13 mouse cellular contexts compared by ENCODE assay signal in the genomic region with DNA sequence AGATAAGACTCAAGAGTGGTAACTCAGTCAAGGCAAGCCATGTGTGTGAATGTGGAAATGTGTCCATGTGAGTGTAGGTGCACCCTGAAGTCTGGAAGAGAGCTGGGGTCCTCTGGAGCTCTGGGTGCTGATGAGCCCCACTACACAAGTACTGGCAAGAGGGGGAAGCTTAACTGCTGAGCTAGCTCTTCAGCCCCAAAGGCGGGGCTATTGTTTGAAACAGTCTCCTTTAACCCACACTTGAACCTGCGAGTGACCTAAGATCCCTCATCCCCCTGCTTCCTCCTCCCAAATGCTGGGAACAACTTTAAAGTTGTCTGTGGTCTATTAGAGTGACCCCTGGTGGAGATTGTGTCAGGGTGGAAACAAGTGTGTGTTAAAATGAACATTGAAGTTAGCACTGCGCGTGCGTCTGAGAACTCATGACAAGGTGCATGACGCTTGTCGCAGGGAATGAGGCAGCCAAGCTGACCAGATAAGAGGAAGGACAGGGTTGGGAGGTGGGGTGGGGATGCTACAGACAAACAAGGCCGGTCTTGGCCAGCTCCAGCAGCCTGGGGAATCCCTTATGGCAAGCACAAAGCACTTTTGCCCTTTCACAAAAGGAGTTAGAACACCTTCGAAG. TPM values are rescaled to one million over a fixed set of nuclear protein-coding genes. Genes with fewer than 3 reads are reported as not detected.
DNase-seq lines count a peak whose midpoint lies in the region; ATAC-seq and TF ChIP-seq lines count a peak whose summit lies in the region.
"Had no signal": no experiment of that assay in that cellular context is flagged by ENCODE, and none has a peak within 500 bp of the region (broad histone marks: within the 10 kb centered on the region; RNA-seq: fewer than 3 reads in every experiment).

No protein-coding gene starts in this region.

- H3K27me3 ChIP-seq in hindbrain, postnatal 0 days (ENCODE audit: insufficient read depth, low read length), result no peaks in the 10 kb centered on the region
- no peaks in the 10 kb centered on the region for H3K27me3 ChIP-seq in hindbrain, embryonic 13.5 days
- no peaks in the 10 kb centered on the region for H3K27me3 ChIP-seq in E14TG2a.4 (ENCODE audit: insufficient read depth, low read length)
- H3K27me3 ChIP-seq: neural tube, embryonic 12.5 days had no signal

- no peak for ATAC-seq in hindbrain, postnatal 0 days
- ATAC-seq in hindbrain, embryonic 13.5 days (ENCODE audit: low FRiP score), result no peak
- ATAC-seq: inflammation-experienced regulatory T-cells, adult 6 months had no signal

- no peaks in the 10 kb centered on the region for H3K9me3 ChIP-seq in hindbrain, postnatal 0 days (ENCODE audit: low read length)
- H3K9me3 ChIP-seq in hindbrain, embryonic 13.5 days, result no peaks in the 10 kb centered on the region
- no peaks in the 10 kb centered on the region for H3K9me3 ChIP-seq in E14TG2a.4 (ENCODE audit: low read length)
- H3K9me3 ChIP-seq: neural tube, embryonic 12.5 days had no signal

- H3K4me1 ChIP-seq in hindbrain, postnatal 0 days (ENCODE audit: insufficient read depth, low read length), result 0 out of 2 replicates have a peak, but pooled peaks cover 7% of the 10 kb centered on the region
- H3K4me1 ChIP-seq in hindbrain, embryonic 13.5 days (replicated peaks), result no peaks in the 10 kb centered on the region; the same call in 1 of the 2 replicates
- H3K4me1 ChIP-seq in E14TG2a.4 (replicated peaks; ENCODE audit: low read depth, low read length), result peaks cover 96% of the 10 kb centered on the region

- 69% methylated on average over 9 of the region's 9 CpGs for WGBS in hindbrain, postnatal 0 days
- 76% methylated on average over 9 of the region's 9 CpGs for WGBS in hindbrain, embryonic 13.5 days

- TF ChIP-seq CTCF in hindbrain, postnatal 0 days (IDR thresholded peaks at IDR 0.05; ENCODE audit: low read depth), result peak; percentile 56
- peak; percentile 66 for TF ChIP-seq CTCF in E14TG2a.4 (conservative IDR thresholded peaks at IDR 0.05; ENCODE audit: low read length)

- no peak overlapping the region for H3K4me2 ChIP-seq in hindbrain, postnatal 0 days (ENCODE audit: low read depth, low read length)
- no peak overlapping the region for H3K4me2 ChIP-seq in hindbrain, embryonic 13.5 days
- H3K4me2 ChIP-seq: neural tube, embryonic 12.5 days had no signal

- H3K4me3 ChIP-seq in hindbrain, postnatal 0 days (ENCODE audit: low read length), result no peak overlapping the region
- H3K4me3 ChIP-seq in hindbrain, embryonic 13.5 days, result no peak overlapping the region
- H3K4me3 ChIP-seq in E14TG2a.4 (replicated peaks; ENCODE audit: low read length), result peak overlapping the region; percentile 43
- H3K4me3 ChIP-seq: neural tube, embryonic 12.5 days had no signal

- DNase-seq in hindbrain, postnatal 0 days (ENCODE audit: low spot score), result no peak
- DNase-seq in 416B (ENCODE audit: low read depth), result peak; percentile 27
- peak; percentile 64 for DNase-seq in embryo, embryonic 10.5 days (ENCODE audit: low spot score)
- DNase-seq in thymus, postnatal 10 days (ENCODE audit: low spot score in 2 of 2), result no peak
- DNase-seq in urinary bladder, postnatal 36 days (ENCODE audit: low spot score in 2 of 2), result no peak
- DNase-seq: cerebellum, postnatal 36 days; gastrocnemius, postnatal 25 days; thymus, postnatal 4 days had no signal

- no peak overlapping the region for H3K27ac ChIP-seq in hindbrain, postnatal 0 days
- H3K27ac ChIP-seq in hindbrain, embryonic 13.5 days, result no peak overlapping the region
- H3K27ac ChIP-seq: neural tube, embryonic 12.5 days had no signal

- no peak overlapping the region for H3K9ac ChIP-seq in hindbrain, postnatal 0 days (replicated peaks; ENCODE audit: low read length)
- H3K9ac ChIP-seq in hindbrain, embryonic 13.5 days, result no peak overlapping the region
- H3K9ac ChIP-seq: neural tube, embryonic 12.5 days had no signal

- H3K36me3 ChIP-seq in hindbrain, postnatal 0 days (ENCODE audit: insufficient read depth, low read length), result no peaks in the 10 kb centered on the region
- H3K36me3 ChIP-seq in hindbrain, embryonic 13.5 days, result no peaks in the 10 kb centered on the region
- peaks cover 54% of the 10 kb centered on the region for H3K36me3 ChIP-seq in E14TG2a.4 (ENCODE audit: insufficient read depth, low read length)
- H3K36me3 ChIP-seq: neural tube, embryonic 12.5 days had no signal

RNA-seq across cellular contexts. Expression of a gene that starts 21.6 kb away (rescaled TPM):
- 0.97 and 4.6 TPM in 2 replicates for total RNA-seq in hindbrain, postnatal 0 days (2014; rRNA removed)
- polyA plus RNA-seq in hindbrain, postnatal 0 days (2015; fragmentation: Nextera tagmentation; extraction: Ambion mirVana), result 5.3 and 6.2 TPM in 2 replicates
- 4.6 and 4.8 TPM in 2 replicates for polyA plus RNA-seq in hindbrain, embryonic 13.5 days (2015; fragmentation: Nextera tagmentation; extraction: Ambion mirVana)

RNA-seq across cellular contexts. Expression of a gene that starts 45.9 kb away (rescaled TPM):
- total RNA-seq in hindbrain, postnatal 0 days (2014; rRNA removed), result 32.6 and 33.5 TPM in 2 replicates
- polyA plus RNA-seq in hindbrain, postnatal 0 days (2015; fragmentation: Nextera tagmentation; extraction: Ambion mirVana), result 14.6 and 14.7 TPM in 2 replicates
- 14.8 and 15.6 TPM in 2 replicates for polyA plus RNA-seq in hindbrain, embryonic 13.5 days (2015; fragmentation: Nextera tagmentation; extraction: Ambion mirVana)

RNA-seq across cellular contexts. Expression of a gene that starts 50.7 kb away (rescaled TPM):
- 21.7 and 29.0 TPM in 2 replicates for total RNA-seq in hindbrain, postnatal 0 days (2014; rRNA removed)
- 22.8 and 24.7 TPM in 2 replicates for polyA plus RNA-seq in hindbrain, postnatal 0 days (2015; fragmentation: Nextera tagmentation; extraction: Ambion mirVana)
- 26.7 and 27.3 TPM in 2 replicates for polyA plus RNA-seq in hindbrain, embryonic 13.5 days (2015; fragmentation: Nextera tagmentation; extraction: Ambion mirVana)

RNA-seq across cellular contexts. Expression of a gene that starts 52.8 kb away (rescaled TPM):
- not detected in 2 replicates for total RNA-seq in hindbrain, postnatal 0 days (2014; rRNA removed)
- 0.48 and 0.63 TPM in 2 replicates for polyA plus RNA-seq in hindbrain, postnatal 0 days (2015; fragmentation: Nextera tagmentation; extraction: Ambion mirVana)
- polyA plus RNA-seq in hindbrain, embryonic 13.5 days (2015; fragmentation: Nextera tagmentation; extraction: Ambion mirVana), result not detected in 2 replicates
- total RNA-seq: gastrocnemius, postnatal 25 days had no signal
- polyA plus RNA-seq: inflammation-experienced regulatory T-cells, adult 6 months; neural tube, embryonic 12.5 days had no signal

RNA-seq across cellular contexts. Expression of a gene that starts 54.1 kb away (rescaled TPM):
- not detected in 2 replicates for total RNA-seq in hindbrain, postnatal 0 days (2014; rRNA removed)
- polyA plus RNA-seq in hindbrain, postnatal 0 days (2015; fragmentation: Nextera tagmentation; extraction: Ambion mirVana), result not detected in 2 replicates
- not detected in 2 replicates for polyA plus RNA-seq in hindbrain, embryonic 13.5 days (2015; fragmentation: Nextera tagmentation; extraction: Ambion mirVana)
- total RNA-seq: gastrocnemius, postnatal 25 days had no signal
- polyA plus RNA-seq: lung, embryonic 16.5 days; neural tube, embryonic 12.5 days had no signal

Comparison
In these comparisons a context has a peak if more than half of its experiments do, and no peak if none do; other contexts are left out.
1. DNase-seq: peak in 416B (single experiment) and embryo, embryonic 10.5 days (single experiment); none in hindbrain, postnatal 0 days (single experiment), thymus, postnatal 10 days (0 of 2) and urinary bladder, postnatal 36 days (0 of 2).